Mouse (Mus musculus): ENCODE data around the gene March11. TPM values are rescaled to one million over a fixed set of nuclear protein-coding genes. Genes with fewer than 3 reads are reported as not detected.

The March11 gene
- polyA plus RNA-seq, 1 experiment from 2014 or later = 0.50 TPM

- no peak for ATAC-seq (ENCODE audit: low FRiP score, low read depth)
Observed at GRCm38 (mm10) chr15:26327157-26327556, 18.3 kb downstream of the March11 start.

GRCm38 (mm10) chr15:26335791-26336190, 26.9 kb downstream of the March11 start:
- Histone ChIP-seq H3K4me3 (no peak overlapping the region), H3K4me2 (replicated peaks) (no peak overlapping the region), H3K27me3 (no peaks in the 10 kb centered on the region), H3K9ac (no peak overlapping the region), H3K9me3 (no peaks in the 10 kb centered on the region), H3K27ac (no peak overlapping the region), H3K4me1 (no peaks in the 10 kb centered on the region), H3K36me3 (no peaks in the 10 kb centered on the region)
- 84% methylated on average over 3 of the region's 3 CpGs for WGBS
- ATAC-seq (ENCODE audit: low FRiP score, low read depth) = no peak

More at GRCm38 (mm10) chr15:26327157-26327556, 18.3 kb downstream of the March11 start:
- H3K9me3 ChIP-seq = no peaks in the 10 kb centered on the region
- WGBS = 85% methylated on average over 1 of the region's 1 CpGs
- H3K36me3 ChIP-seq = no peaks in the 10 kb centered on the region
- H3K4me3 ChIP-seq = no peak overlapping the region
- H3K4me2 ChIP-seq (replicated peaks) = no peak overlapping the region
- no peak overlapping the region for H3K27ac ChIP-seq
- no peaks in the 10 kb centered on the region for H3K4me1 ChIP-seq
- H3K9ac ChIP-seq = no peak overlapping the region
- no peaks in the 10 kb centered on the region for H3K27me3 ChIP-seq

GRCm38 (mm10) chr15:26337775-26338174, 28.9 kb downstream of the March11 start:
- 87% methylated on average over 2 of the region's 2 CpGs for WGBS
- H3K27ac ChIP-seq = no peak overlapping the region
- H3K36me3 ChIP-seq = no peaks in the 10 kb centered on the region
- H3K9ac ChIP-seq = no peak overlapping the region
- ATAC-seq (ENCODE audit: low FRiP score, low read depth) = no peak
- no peak overlapping the region for H3K4me2 ChIP-seq (replicated peaks)
- H3K4me1 ChIP-seq = no peaks in the 10 kb centered on the region
- H3K4me3 ChIP-seq = no peak overlapping the region
- no peaks in the 10 kb centered on the region for H3K27me3 ChIP-seq
- H3K9me3 ChIP-seq = no peaks in the 10 kb centered on the region

- H3K36me3 ChIP-seq = no peaks in the 10 kb centered on the region
- no peaks in the 10 kb centered on the region for H3K4me1 ChIP-seq
- no peaks in the 10 kb centered on the region for H3K27me3 ChIP-seq
- ATAC-seq (ENCODE audit: low FRiP score, low read depth) = no peak
- 81% methylated on average over 4 of the region's 4 CpGs for WGBS
- H3K4me3 ChIP-seq = no peak overlapping the region
- H3K9me3 ChIP-seq = no peaks in the 10 kb centered on the region
- no peak overlapping the region for H3K9ac ChIP-seq
- no peak overlapping the region for H3K4me2 ChIP-seq (replicated peaks)
- H3K27ac ChIP-seq = no peak overlapping the region
Observed at GRCm38 (mm10) chr15:26338343-26338742, 29.5 kb downstream of the March11 start.

GRCm38 (mm10) chr15:26340490-26340889, 31.6 kb downstream of the March11 start:
- no peak for ATAC-seq (ENCODE audit: low FRiP score, low read depth)
- Histone ChIP-seq H3K4me3 (no peak overlapping the region), H3K9ac (no peak overlapping the region), H3K4me1 (no peaks in the 10 kb centered on the region), H3K4me2 (replicated peaks) (no peak overlapping the region), H3K27me3 (no peaks in the 10 kb centered on the region), H3K27ac (no peak overlapping the region), H3K36me3 (no peaks in the 10 kb centered on the region), H3K9me3 (no peaks in the 10 kb centered on the region)
- WGBS = 77% methylated on average over 11 of the region's 11 CpGs

- Histone ChIP-seq H3K27me3 (no peaks in the 10 kb centered on the region), H3K4me2 (replicated peaks) (no peak overlapping the region), H3K9me3 (no peaks in the 10 kb centered on the region), H3K27ac (no peak overlapping the region), H3K36me3 (no peaks in the 10 kb centered on the region), H3K4me1 (no peaks in the 10 kb centered on the region), H3K4me3 (no peak overlapping the region), H3K9ac (no peak overlapping the region)
- 71% methylated on average over 6 of the region's 6 CpGs for WGBS
- no peak for ATAC-seq (ENCODE audit: low FRiP score, low read depth)
Observed at GRCm38 (mm10) chr15:26340966-26341365, 32.1 kb downstream of the March11 start.

- H3K27me3 ChIP-seq = no peaks in the 10 kb centered on the region
- H3K4me2 ChIP-seq (replicated peaks) = no peak overlapping the region
- H3K36me3 ChIP-seq = no peaks in the 10 kb centered on the region
- no peak overlapping the region for H3K9ac ChIP-seq
- no peak overlapping the region for H3K4me3 ChIP-seq
- H3K9me3 ChIP-seq = no peaks in the 10 kb centered on the region
- 85% methylated on average over 5 of the region's 5 CpGs for WGBS
- no peak overlapping the region for H3K27ac ChIP-seq
- ATAC-seq (ENCODE audit: low FRiP score, low read depth) = no peak
- H3K4me1 ChIP-seq = no peaks in the 10 kb centered on the region
Observed at GRCm38 (mm10) chr15:26344329-26344728, 35.5 kb downstream of the March11 start.

GRCm38 (mm10) chr15:26353656-26354055, 44.8 kb downstream of the March11 start:
- H3K4me1 ChIP-seq = no peaks in the 10 kb centered on the region
- H3K4me3 ChIP-seq = no peak overlapping the region
- H3K27ac ChIP-seq = no peak overlapping the region
- H3K27me3 ChIP-seq = no peaks in the 10 kb centered on the region
- H3K4me2 ChIP-seq (replicated peaks) = no peak overlapping the region
- H3K9me3 ChIP-seq = no peaks in the 10 kb centered on the region
- no peaks in the 10 kb centered on the region for H3K36me3 ChIP-seq
- H3K9ac ChIP-seq = no peak overlapping the region
- ATAC-seq (ENCODE audit: low FRiP score, low read depth) = no peak

GRCm38 (mm10) chr15:26365344-26365743, 56.5 kb downstream of the March11 start:
- H3K9me3 ChIP-seq = no peaks in the 10 kb centered on the region
- no peak overlapping the region for H3K27ac ChIP-seq
- no peaks in the 10 kb centered on the region for H3K4me1 ChIP-seq
- H3K4me2 ChIP-seq (replicated peaks) = no peak overlapping the region
- H3K9ac ChIP-seq = no peak overlapping the region
- ATAC-seq (ENCODE audit: low FRiP score, low read depth) = no peak
- WGBS = 29% methylated on average over 7 of the region's 7 CpGs
- H3K36me3 ChIP-seq = no peaks in the 10 kb centered on the region
- no peak overlapping the region for H3K4me3 ChIP-seq
- H3K27me3 ChIP-seq = no peaks in the 10 kb centered on the region

- Histone ChIP-seq H3K27ac (no peak overlapping the region), H3K9ac (no peak overlapping the region), H3K9me3 (no peaks in the 10 kb centered on the region), H3K4me2 (replicated peaks) (no peak overlapping the region), H3K36me3 (no peaks in the 10 kb centered on the region), H3K27me3 (no peaks in the 10 kb centered on the region), H3K4me3 (no peak overlapping the region), H3K4me1 (no peaks in the 10 kb centered on the region)
- 82% methylated on average over 5 of the region's 5 CpGs for WGBS
- no peak for ATAC-seq (ENCODE audit: low FRiP score, low read depth)
Observed at GRCm38 (mm10) chr15:26366511-26366910, 57.7 kb downstream of the March11 start.

- Histone ChIP-seq H3K4me2 (replicated peaks) (no peak overlapping the region), H3K27me3 (no peaks in the 10 kb centered on the region), H3K4me1 (no peaks in the 10 kb centered on the region), H3K9ac (no peak overlapping the region), H3K9me3 (no peaks in the 10 kb centered on the region), H3K27ac (no peak overlapping the region), H3K4me3 (no peak overlapping the region), H3K36me3 (no peaks in the 10 kb centered on the region)
- WGBS = 87% methylated on average over 5 of the region's 5 CpGs
- ATAC-seq (ENCODE audit: low FRiP score, low read depth) = no peak
Observed at GRCm38 (mm10) chr15:26373759-26374158, 64.9 kb downstream of the March11 start.

- H3K4me2 ChIP-seq (replicated peaks) = no peak overlapping the region
- H3K36me3 ChIP-seq = no peaks in the 10 kb centered on the region
- H3K27me3 ChIP-seq = no peaks in the 10 kb centered on the region
- no peaks in the 10 kb centered on the region for H3K4me1 ChIP-seq
- no peak overlapping the region for H3K4me3 ChIP-seq
- ATAC-seq (ENCODE audit: low FRiP score, low read depth) = no peak
- H3K9me3 ChIP-seq = no peaks in the 10 kb centered on the region
- no peak overlapping the region for H3K9ac ChIP-seq
- WGBS = 83% methylated on average over 2 of the region's 2 CpGs
- no peak overlapping the region for H3K27ac ChIP-seq
Observed at GRCm38 (mm10) chr15:26374232-26374631, 65.4 kb downstream of the March11 start.

GRCm38 (mm10) chr15:26374946-26375345, 66.1 kb downstream of the March11 start:
- 91% methylated on average over 3 of the region's 3 CpGs for WGBS
- no peak for ATAC-seq (ENCODE audit: low FRiP score, low read depth)

More at GRCm38 (mm10) chr15:26374946-26375345, 66.1 kb downstream of the March11 start:
- Histone ChIP-seq H3K27me3 (no peaks in the 10 kb centered on the region), H3K36me3 (no peaks in the 10 kb centered on the region), H3K9ac (no peak overlapping the region), H3K4me2 (replicated peaks) (no peak overlapping the region), H3K27ac (no peak overlapping the region), H3K9me3 (no peaks in the 10 kb centered on the region), H3K4me1 (no peaks in the 10 kb centered on the region), H3K4me3 (no peak overlapping the region)

All from limb, embryonic 13.5 days (tissue).